Mouse (Mus musculus): ENCODE data around the gene Grik4.

- TF ChIP-seq CTCF (IDR thresholded peaks at IDR 0.05; ENCODE audit: control insufficient read depth, insufficient read depth, insufficient replicate concordance, low read depth, low read length) = no peak
- no peak for TF ChIP-seq POLR2A (IDR thresholded peaks at IDR 0.05; ENCODE audit: control insufficient read depth, low read depth, low read length)
These were observed 209.2 kb downstream of the Grik4 start for GRCm38 (mm10) chr9:42735086-42735485.
